Mouse (Mus musculus) frontal cortex, adult (tissue): ENCODE measurements at regions not wholly inside any gene's neighbourhood (a gene's known extent, or its start where the extent isn't known, plus 50 kb on each side); places are given as distances from the start of the nearest gene placed in this dataset.

ENCODE experiments used
- ATAC-seq: cut with Nextera tagmentation; 2 replicates; pipeline ENCODE4 v1.9.2; 2017; ENCODE audit warnings: mild to moderate bottlenecking, moderate library complexity, mixed read lengths; ENCODE audit not compliant: low TSS enrichment

DNA sequence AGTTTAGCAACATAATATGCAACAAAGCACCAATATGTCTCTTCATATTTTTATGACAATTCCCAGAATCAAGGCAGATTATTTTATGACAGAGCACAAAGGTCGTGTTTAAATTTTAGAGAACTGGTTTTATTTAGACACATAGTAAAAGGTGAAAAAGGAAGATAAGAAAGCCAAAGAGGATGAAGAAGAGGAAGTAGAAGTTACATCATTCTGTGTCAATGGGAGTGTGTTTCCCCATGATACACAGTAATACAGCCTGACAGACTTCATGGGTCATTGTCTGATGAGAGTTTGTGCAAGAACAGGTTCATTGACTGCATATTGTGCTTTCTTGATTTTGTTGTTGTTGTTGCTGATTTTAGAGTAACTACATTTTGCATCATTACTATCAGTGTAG is 1053.7 kb upstream of the Adgrl3 start:
- ATAC-seq: no peak

GRCm38 (mm10) chr5:80005470-80005869 is 1014.5 kb upstream of the Adgrl3 start:
- ATAC-seq: peak; percentile 76

GRCm38 (mm10) chr5:80038876-80039275 is 981.1 kb upstream of the Adgrl3 start:
- ATAC-seq: peak; percentile 99

DNA sequence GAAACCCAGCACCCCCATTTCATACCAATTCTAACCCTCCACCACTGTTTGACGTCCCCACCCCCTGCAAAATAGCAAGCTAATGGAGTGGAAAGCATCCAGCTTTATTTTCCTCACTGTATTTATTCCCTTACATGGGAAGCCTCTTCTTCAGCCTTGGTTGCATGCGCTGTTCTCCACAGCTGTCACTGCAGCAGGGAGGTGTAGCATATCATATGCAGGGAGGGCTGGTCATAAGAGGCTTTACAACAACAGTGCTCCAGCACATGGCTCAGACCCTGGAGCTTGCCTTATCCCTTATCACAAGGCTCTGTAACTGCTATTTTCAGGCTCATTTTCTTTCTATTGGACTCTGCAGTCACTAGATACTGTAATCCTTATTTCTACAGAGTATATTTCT is 980.5 kb upstream of the Adgrl3 start:
- peak; percentile 61 for ATAC-seq
